Mouse (Mus musculus) heart, embryonic 13.5 days (tissue): ENCODE results near the gene Fbln2. TPM values are rescaled to one million over a fixed set of nuclear protein-coding genes. Genes with fewer than 3 reads are reported as not detected.

Experiments used
- ATAC-seq: fragments of 200-750 bp; cut with Nextera tagmentation; 2 replicates; pipeline ENCODE4 v1.8.0; 2017; ENCODE audit warnings: moderate TSS enrichment; ENCODE audit not compliant: insufficient number of reproducible peaks, low FRiP score, low TSS enrichment; ENCODE audit errors: extremely low read depth
- H3K27ac ChIP-seq: fragments of 300-500 bp; sonication (generic); replicated peaks from 2 replicates; pipeline ENCODE4 v1.5.1; 2015; ENCODE audit warnings: moderate library complexity, mild to moderate bottlenecking, inconsistent platforms
- H3K27me3 ChIP-seq: fragments of 300-500 bp; sonication (generic); replicated peaks from 2 replicates; pipeline ENCODE4 v1.6.1; 2015; ENCODE audit warnings: mild to moderate bottlenecking, inconsistent platforms
- H3K36me3 ChIP-seq: fragments of 300-500 bp; sonication (generic); 2 replicates; pipeline ENCODE4 v1.6.1; 2015; ENCODE audit warnings: mild to moderate bottlenecking, inconsistent platforms
- H3K4me1 ChIP-seq: fragments of 300-500 bp; sonication (generic); 2 replicates; pipeline ENCODE4 v1.6.1; 2015; ENCODE audit warnings: inconsistent platforms
- H3K4me2 ChIP-seq: fragments of 300-500 bp; sonication (generic); 2 replicates; pipeline ENCODE4 v1.6.1; 2015; ENCODE audit warnings: inconsistent platforms, mild to moderate bottlenecking, moderate library complexity
- H3K4me3 ChIP-seq: fragments of 300-500 bp; sonication (generic); 2 replicates; pipeline ENCODE4 v1.5.1; 2015; ENCODE audit warnings: moderate library complexity, mild to moderate bottlenecking, inconsistent platforms
- H3K9ac ChIP-seq: fragments of 300-500 bp; sonication (generic); 2 replicates; pipeline ENCODE4 v1.6.1; 2015; ENCODE audit warnings: inconsistent platforms, mild to moderate bottlenecking, moderate library complexity
- H3K9me3 ChIP-seq: fragments of 300-500 bp; sonication (generic); 2 replicates; pipeline ENCODE4 v1.6.1; 2016; ENCODE audit warnings: inconsistent platforms
- WGBS: fragments of 180-500 bp; shearing (Covaris S2); methylation state at CpG from one replicate; pipeline ENCODE4 v1.1.7; 2015; ENCODE audit warnings: mixed read lengths; 5-methylcytosine and 5-hydroxymethylcytosine counted together
- polyA plus RNA-seq: library from polyadenylated mRNA; unstranded; fragments of >200 nt; fragmentation: Nextera tagmentation; extraction: Ambion mirVana; gene quantifications from 2 replicates; pipeline ENCODE4 v1.2.1, GENCODE M21; 2015

Fbln2 gene
- polyA plus RNA-seq, 1 experiment from 2014 or later, result 181 TPM

GRCm38 (mm10) chr6:91247343-91247742 is 35.1 kb downstream of the Fbln2 start:
- H3K9me3 ChIP-seq, result 0 out of 2 replicates have a peak, but pooled peaks cover 7% of the 10 kb centered on the region
- ATAC-seq, result no peak
- H3K27me3 ChIP-seq, result peaks cover 20% of the 10 kb centered on the region
- 79% methylated on average over 1 of the region's 1 CpGs for WGBS
- H3K9ac ChIP-seq, result no peak overlapping the region
- H3K4me2 ChIP-seq, result no peak overlapping the region
- H3K36me3 ChIP-seq, result peaks cover 15% of the 10 kb centered on the region
- H3K4me3 ChIP-seq, result no peak overlapping the region
- peaks cover 19% of the 10 kb centered on the region for H3K4me1 ChIP-seq
- no peak overlapping the region for H3K27ac ChIP-seq

- WGBS, result 66% methylated on average over 4 of the region's 4 CpGs
- Histone ChIP-seq H3K27me3 (peaks cover 20% of the 10 kb centered on the region; the same call in 1 of the 2 replicates), H3K27ac (no peak overlapping the region), H3K9ac (no peak overlapping the region), H3K4me1 (peaks cover 19% of the 10 kb centered on the region), H3K4me2 (no peak overlapping the region), H3K36me3 (peaks cover 15% of the 10 kb centered on the region), H3K4me3 (no peak overlapping the region), H3K9me3 (0 out of 2 replicates have a peak, but pooled peaks cover 7% of the 10 kb centered on the region)
- no peak for ATAC-seq
These were observed 36.4 kb downstream of the Fbln2 start for GRCm38 (mm10) chr6:91248627-91249026.

GRCm38 (mm10) chr6:91249797-91250196 is 37.5 kb downstream of the Fbln2 start:
- Histone ChIP-seq H3K36me3 (peaks cover 15% of the 10 kb centered on the region), H3K27ac (no peak overlapping the region), H3K4me3 (no peak overlapping the region), H3K9me3 (0 out of 2 replicates have a peak, but pooled peaks cover 7% of the 10 kb centered on the region), H3K4me1 (peaks cover 19% of the 10 kb centered on the region), H3K9ac (no peak overlapping the region), H3K4me2 (no peak overlapping the region), H3K27me3 (peaks cover 21% of the 10 kb centered on the region)
- WGBS, result 84% methylated on average over 1 of the region's 1 CpGs
- no peak for ATAC-seq

GRCm38 (mm10) chr6:91259440-91260120 is 47.3 kb downstream of the Fbln2 start:
- H3K27ac ChIP-seq, result no peak overlapping the region
- peaks cover 39% of the 10 kb centered on the region for H3K36me3 ChIP-seq
- H3K4me2 ChIP-seq, result no peak overlapping the region
- H3K4me1 ChIP-seq, result no peaks in the 10 kb centered on the region
- H3K9me3 ChIP-seq, result no peaks in the 10 kb centered on the region
- H3K9ac ChIP-seq, result no peak overlapping the region
- peaks cover 24% of the 10 kb centered on the region for H3K27me3 ChIP-seq
- WGBS, result 59% methylated on average over 16 of the region's 16 CpGs
- ATAC-seq, result no peak
- no peak overlapping the region for H3K4me3 ChIP-seq

- WGBS, result 75% methylated on average over 8 of the region's 8 CpGs
These were observed 48.2 kb downstream of the Fbln2 start for GRCm38 (mm10) chr6:91260347-91260986.

GRCm38 (mm10) chr6:91260987-91261367 is 48.7 kb downstream of the Fbln2 start:
- H3K9me3 ChIP-seq, result no peaks in the 10 kb centered on the region
- H3K27me3 ChIP-seq, result peaks cover 21% of the 10 kb centered on the region
- H3K4me1 ChIP-seq, result no peaks in the 10 kb centered on the region
- H3K4me2 ChIP-seq, result no peak overlapping the region
- ATAC-seq, result no peak
- no peak overlapping the region for H3K4me3 ChIP-seq
- H3K9ac ChIP-seq, result no peak overlapping the region
- no peak overlapping the region for H3K27ac ChIP-seq
- H3K36me3 ChIP-seq, result peaks cover 49% of the 10 kb centered on the region
- 60% methylated on average over 3 of the region's 3 CpGs for WGBS

More at GRCm38 (mm10) chr6:91260347-91260986, 48.2 kb downstream of the Fbln2 start:
- no peaks in the 10 kb centered on the region for H3K4me1 ChIP-seq
- no peak overlapping the region for H3K9ac ChIP-seq
- no peak overlapping the region for H3K27ac ChIP-seq
- no peak overlapping the region for H3K4me2 ChIP-seq
- ATAC-seq, result no peak
- peaks cover 21% of the 10 kb centered on the region for H3K27me3 ChIP-seq
- H3K36me3 ChIP-seq, result peaks cover 46% of the 10 kb centered on the region
- H3K4me3 ChIP-seq, result no peak overlapping the region
- no peaks in the 10 kb centered on the region for H3K9me3 ChIP-seq

GRCm38 (mm10) chr6:91265616-91266015 is 53.4 kb downstream of the Fbln2 start:
- ATAC-seq, result no peak
- WGBS, result 78% methylated on average over 12 of the region's 12 CpGs
- peaks cover 19% of the 10 kb centered on the region for H3K27me3 ChIP-seq

GRCm38 (mm10) chr6:91266647-91267046 is 54.4 kb downstream of the Fbln2 start:
- no peak for ATAC-seq
- Histone ChIP-seq H3K36me3 (peaks cover 59% of the 10 kb centered on the region), H3K9ac (no peak overlapping the region), H3K27me3 (peaks cover 19% of the 10 kb centered on the region), H3K9me3 (no peaks in the 10 kb centered on the region), H3K4me1 (no peaks in the 10 kb centered on the region), H3K4me3 (no peak overlapping the region), H3K4me2 (no peak overlapping the region), H3K27ac (no peak overlapping the region)
- 58% methylated on average over 1 of the region's 1 CpGs for WGBS

More at GRCm38 (mm10) chr6:91265616-91266015, 53.4 kb downstream of the Fbln2 start:
- no peaks in the 10 kb centered on the region for H3K4me1 ChIP-seq
- no peak overlapping the region for H3K4me2 ChIP-seq
- H3K27ac ChIP-seq, result no peak overlapping the region
- H3K9ac ChIP-seq, result no peak overlapping the region
- no peak overlapping the region for H3K4me3 ChIP-seq
- H3K9me3 ChIP-seq, result no peaks in the 10 kb centered on the region
- H3K36me3 ChIP-seq, result peaks cover 49% of the 10 kb centered on the region

GRCm38 (mm10) chr6:91268318-91268717 is 56.1 kb downstream of the Fbln2 start:
- ATAC-seq, result no peak
- Histone ChIP-seq H3K36me3 (peaks cover 63% of the 10 kb centered on the region), H3K4me1 (no peaks in the 10 kb centered on the region), H3K9ac (no peak overlapping the region), H3K4me3 (no peak overlapping the region), H3K27me3 (0 out of 2 replicates have a peak, but pooled peaks cover 10% of the 10 kb centered on the region), H3K4me2 (no peak overlapping the region), H3K27ac (no peak overlapping the region), H3K9me3 (no peaks in the 10 kb centered on the region)
- 47% methylated on average over 9 of the region's 9 CpGs for WGBS

GRCm38 (mm10) chr6:91277549-91277948 is 65.3 kb downstream of the Fbln2 start:
- H3K4me1 ChIP-seq, result no peaks in the 10 kb centered on the region
- no peak overlapping the region for H3K4me2 ChIP-seq
- H3K36me3 ChIP-seq, result peaks cover 16% of the 10 kb centered on the region
- ATAC-seq, result no peak
- 4% methylated on average over 7 of the region's 7 CpGs for WGBS
- H3K9ac ChIP-seq, result no peak overlapping the region
- peaks cover 44% of the 10 kb centered on the region for H3K27me3 ChIP-seq
- no peaks in the 10 kb centered on the region for H3K9me3 ChIP-seq
- no peak overlapping the region for H3K4me3 ChIP-seq
- H3K27ac ChIP-seq, result no peak overlapping the region

- Histone ChIP-seq H3K9me3 (no peaks in the 10 kb centered on the region), H3K4me1 (no peaks in the 10 kb centered on the region), H3K27ac (no peak overlapping the region), H3K4me2 (no peak overlapping the region), H3K9ac (no peak overlapping the region), H3K36me3 (peaks cover 10% of the 10 kb centered on the region), H3K4me3 (no peak overlapping the region), H3K27me3 (peaks cover 51% of the 10 kb centered on the region)
- WGBS, result 27% methylated on average over 1 of the region's 1 CpGs
- no peak for ATAC-seq
These were observed 66.0 kb downstream of the Fbln2 start for GRCm38 (mm10) chr6:91278302-91278701.
